Mouse (Mus musculus): Measurements from ENCODE around the gene Ddhd1. TPM values are rescaled to one million over a fixed set of nuclear protein-coding genes. Genes with fewer than 3 reads are reported as not detected.

Ddhd1 gene
- 17.8 and 18.6 TPM in 2 replicates for polyA plus RNA-seq (2015; fragmentation: Nextera tagmentation; extraction: Ambion mirVana)

DNA sequence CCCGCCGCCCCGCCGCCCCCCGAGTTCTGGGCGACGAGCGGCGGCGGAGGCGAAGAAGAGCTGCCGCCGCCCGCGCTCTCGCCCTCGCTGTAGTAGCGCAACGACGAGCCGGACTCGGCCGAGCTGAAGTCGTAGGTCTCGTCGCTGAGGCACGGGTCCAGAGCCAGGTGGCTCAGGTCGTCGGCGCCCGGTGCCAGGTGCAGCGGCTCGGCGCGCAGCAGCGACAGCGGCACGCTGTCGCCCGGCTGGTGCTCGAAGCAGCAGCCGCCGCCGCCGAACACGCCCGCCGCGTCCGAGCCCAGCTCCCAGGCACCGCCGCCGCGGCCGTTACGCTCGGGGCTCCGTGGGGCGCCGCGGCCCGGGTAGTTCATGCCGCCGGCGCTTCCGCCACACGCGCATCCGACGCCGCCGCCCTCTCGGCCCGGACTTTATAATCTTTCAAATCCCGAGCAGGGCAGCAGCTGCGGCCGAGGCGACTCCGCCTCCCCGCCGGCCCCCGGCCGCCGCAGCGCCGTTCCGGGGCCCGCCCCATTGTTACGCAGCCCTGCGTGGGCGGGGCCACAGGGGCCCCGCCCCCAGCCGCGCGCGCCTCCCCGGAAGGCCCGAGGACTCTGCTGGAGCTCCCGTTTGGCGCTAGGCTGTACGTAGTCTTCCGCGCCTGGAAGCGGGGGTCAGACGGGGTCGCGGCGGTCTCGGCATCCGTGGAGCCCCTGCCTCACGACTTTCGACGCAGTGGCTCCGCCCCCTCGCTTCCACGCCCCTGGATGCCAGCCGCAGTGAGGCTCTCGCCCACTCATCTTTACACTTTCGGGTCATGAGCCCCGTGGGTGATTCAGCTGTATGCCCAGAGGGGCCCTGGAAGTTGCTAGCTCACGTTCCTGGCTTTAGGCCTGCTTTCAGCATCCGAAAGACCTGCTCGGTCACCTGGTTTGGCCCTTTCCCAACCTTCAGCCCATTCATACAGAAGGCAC is at the start of gene Ddhd1:
Gene Ddhd1, minus strand, starts transcription at position 503 of the 971 bp plus-strand sequence.
- peaks cover 24% of the 10 kb centered on the region for H3K4me1 ChIP-seq (ENCODE audit: control insufficient read depth, insufficient read depth, low read depth, low read length)
- H3K27ac ChIP-seq (ENCODE audit: low read depth, low read length): peak within 1 kb of the TSS; percentile 92
- no peaks in the 10 kb centered on the region for H3K36me3 ChIP-seq (ENCODE audit: control insufficient read depth, insufficient read depth, low read length)
- H3K27me3 ChIP-seq (replicated peaks; ENCODE audit: control insufficient read depth, insufficient read depth, low read length): no peaks in the 10 kb centered on the region
- peak; percentile 94 for ATAC-seq
- peak within 1 kb of the TSS; percentile 93 for H3K9ac ChIP-seq (ENCODE audit: low read depth, low read length)
- H3K4me3 ChIP-seq (ENCODE audit: low read length): peak within 1 kb of the TSS; percentile 85
- under 1% methylated on average over 106 of the region's 123 CpGs for WGBS
- peak within 1 kb of the TSS; percentile 67 for H3K4me2 ChIP-seq (ENCODE audit: low read length)
- no peaks in the 10 kb centered on the region for H3K9me3 ChIP-seq (ENCODE audit: control insufficient read depth, low read length)

DNA sequence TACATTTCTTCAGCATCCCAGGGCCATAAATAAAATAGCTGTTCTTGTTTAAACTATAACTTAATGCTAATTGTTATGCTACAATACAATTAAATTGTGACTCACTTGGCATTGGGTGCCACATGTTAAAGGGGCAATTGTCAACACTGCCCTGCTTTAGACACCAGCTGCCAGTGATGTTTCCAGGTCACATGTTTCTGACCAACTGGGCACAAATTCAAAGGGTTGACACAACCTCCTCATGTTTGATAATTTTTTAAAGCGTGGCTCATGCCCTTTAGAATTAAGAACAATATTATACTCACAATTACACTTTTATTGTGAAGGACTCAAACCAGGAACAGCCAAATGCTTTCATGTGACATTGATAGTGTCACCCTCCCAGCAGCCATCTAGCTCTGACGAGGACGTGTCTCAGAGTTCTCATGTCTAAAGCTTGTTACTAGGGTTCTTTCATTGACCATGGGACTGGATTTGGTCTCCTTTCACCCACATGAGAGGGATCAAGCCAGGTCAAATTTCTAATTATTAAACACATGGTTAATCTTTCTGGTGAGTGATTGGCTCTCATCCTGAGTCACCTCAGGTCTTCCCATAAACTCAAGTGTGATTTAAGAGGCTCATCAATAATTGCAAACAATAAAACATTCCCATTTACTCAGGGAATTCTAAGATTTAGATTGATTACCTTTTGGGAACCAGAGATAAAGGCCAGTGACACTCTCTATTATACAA is 49.4 kb upstream of the Ddhd1 start:
- Histone ChIP-seq H3K27me3 (replicated peaks; ENCODE audit: control insufficient read depth, insufficient read depth, low read length) (no peaks in the 10 kb centered on the region), H3K36me3 (ENCODE audit: control insufficient read depth, insufficient read depth, low read length) (no peaks in the 10 kb centered on the region), H3K4me1 (ENCODE audit: control insufficient read depth, insufficient read depth, low read depth, low read length) (no peaks in the 10 kb centered on the region), H3K9me3 (ENCODE audit: control insufficient read depth, low read length) (0 out of 2 replicates have a peak, but pooled peaks cover 3% of the 10 kb centered on the region), H3K4me3 (ENCODE audit: low read length) (no peak overlapping the region), H3K9ac (ENCODE audit: low read depth, low read length) (no peak overlapping the region), H3K27ac (ENCODE audit: low read depth, low read length) (no peak overlapping the region), H3K4me2 (ENCODE audit: low read length) (no peak overlapping the region)
- ATAC-seq: no peak
- WGBS: 53% methylated on average over 3 of the region's 3 CpGs

DNA sequence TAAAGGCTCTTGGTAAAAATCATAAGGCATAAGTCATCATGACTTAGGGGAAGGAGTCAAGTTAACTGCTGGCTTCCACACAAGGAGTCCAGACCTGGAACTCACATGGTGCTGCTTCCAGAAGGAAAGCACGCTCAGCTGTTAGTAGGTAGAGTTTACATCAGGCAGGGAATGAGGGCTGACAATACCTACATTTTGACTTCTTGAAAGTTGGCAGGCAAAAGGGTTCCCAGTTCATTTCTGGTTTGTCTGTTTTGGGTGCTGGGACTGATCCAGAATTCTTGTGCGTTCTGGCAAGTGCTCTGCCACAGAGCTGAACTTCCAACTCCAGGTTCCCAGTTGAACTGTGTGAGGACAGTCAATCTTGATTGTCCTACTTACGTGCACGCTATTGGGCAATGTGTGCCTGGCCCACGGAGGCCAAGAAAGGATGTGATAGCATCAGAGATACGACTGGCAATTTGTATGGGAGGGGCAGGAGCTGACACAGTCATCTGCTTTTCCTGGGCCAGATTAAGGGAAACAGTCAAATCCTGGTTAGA is 42.2 kb upstream of the Ddhd1 start:
- H3K4me3 ChIP-seq (ENCODE audit: low read length): no peak overlapping the region
- H3K27me3 ChIP-seq (replicated peaks; ENCODE audit: control insufficient read depth, insufficient read depth, low read length): no peaks in the 10 kb centered on the region
- H3K4me2 ChIP-seq (ENCODE audit: low read length): no peak overlapping the region
- no peak overlapping the region for H3K27ac ChIP-seq (ENCODE audit: low read depth, low read length)
- no peaks in the 10 kb centered on the region for H3K36me3 ChIP-seq (ENCODE audit: control insufficient read depth, insufficient read depth, low read length)
- H3K4me1 ChIP-seq (ENCODE audit: control insufficient read depth, insufficient read depth, low read depth, low read length): no peaks in the 10 kb centered on the region
- no peak overlapping the region for H3K9ac ChIP-seq (ENCODE audit: low read depth, low read length)
- 0 out of 2 replicates have a peak, but pooled peaks cover 3% of the 10 kb centered on the region for H3K9me3 ChIP-seq (ENCODE audit: control insufficient read depth, low read length)
- WGBS: 83% methylated on average over 6 of the region's 6 CpGs
- ATAC-seq: no peak

GRCm38 (mm10) chr14:45698867-45699266 is 40.9 kb upstream of the Ddhd1 start:
- Histone ChIP-seq H3K4me3 (ENCODE audit: low read length) (no peak overlapping the region), H3K36me3 (ENCODE audit: control insufficient read depth, insufficient read depth, low read length) (no peaks in the 10 kb centered on the region), H3K4me1 (ENCODE audit: control insufficient read depth, insufficient read depth, low read depth, low read length) (no peaks in the 10 kb centered on the region), H3K27ac (ENCODE audit: low read depth, low read length) (no peak overlapping the region), H3K27me3 (replicated peaks; ENCODE audit: control insufficient read depth, insufficient read depth, low read length) (no peaks in the 10 kb centered on the region), H3K9ac (ENCODE audit: low read depth, low read length) (no peak overlapping the region), H3K4me2 (ENCODE audit: low read length) (no peak overlapping the region), H3K9me3 (ENCODE audit: control insufficient read depth, low read length) (0 out of 2 replicates have a peak, but pooled peaks cover under 1% of the 10 kb centered on the region)
- no peak for ATAC-seq
- 65% methylated on average over 3 of the region's 3 CpGs for WGBS

- Histone ChIP-seq H3K9me3 (ENCODE audit: control insufficient read depth, low read length) (no peaks in the 10 kb centered on the region), H3K27ac (ENCODE audit: low read depth, low read length) (no peak overlapping the region), H3K4me2 (ENCODE audit: low read length) (no peak overlapping the region), H3K9ac (ENCODE audit: low read depth, low read length) (no peak overlapping the region), H3K36me3 (ENCODE audit: control insufficient read depth, insufficient read depth, low read length) (no peaks in the 10 kb centered on the region), H3K4me3 (ENCODE audit: low read length) (no peak overlapping the region), H3K27me3 (replicated peaks; ENCODE audit: control insufficient read depth, insufficient read depth, low read length) (no peaks in the 10 kb centered on the region), H3K4me1 (ENCODE audit: control insufficient read depth, insufficient read depth, low read depth, low read length) (no peaks in the 10 kb centered on the region)
- WGBS: 98% methylated on average over 2 of the region's 2 CpGs
- no peak for ATAC-seq
Observed at GRCm38 (mm10) chr14:45696098-45696497, 38.2 kb upstream of the Ddhd1 start.

DNA sequence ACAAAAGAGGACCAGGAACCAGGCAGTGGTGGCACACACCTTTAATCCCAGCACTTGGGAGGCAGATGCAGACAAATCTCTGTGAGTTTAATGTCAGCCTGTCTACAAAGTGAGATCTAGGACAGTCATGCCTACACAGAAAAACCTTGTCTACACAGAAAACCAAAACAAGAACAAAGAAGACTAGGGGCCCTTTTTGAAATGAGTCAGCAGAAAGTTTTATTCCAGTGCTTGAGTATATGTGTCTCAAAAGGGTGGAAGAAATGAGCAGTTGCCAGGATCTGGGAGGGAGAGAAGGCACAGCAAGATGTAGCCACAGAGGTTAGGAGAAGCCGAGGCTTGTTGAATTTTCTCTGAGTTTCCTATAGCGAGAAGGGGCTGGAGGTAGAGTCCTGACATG is 35.9 kb upstream of the Ddhd1 start:
- H3K36me3 ChIP-seq (ENCODE audit: control insufficient read depth, insufficient read depth, low read length): no peaks in the 10 kb centered on the region
- peaks cover 4% of the 10 kb centered on the region for H3K4me1 ChIP-seq (ENCODE audit: control insufficient read depth, insufficient read depth, low read depth, low read length)
- no peak overlapping the region for H3K4me3 ChIP-seq (ENCODE audit: low read length)
- H3K4me2 ChIP-seq (ENCODE audit: low read length): no peak overlapping the region
- H3K27ac ChIP-seq (ENCODE audit: low read depth, low read length): no peak overlapping the region
- 79% methylated on average over 2 of the region's 2 CpGs for WGBS
- H3K9me3 ChIP-seq (ENCODE audit: control insufficient read depth, low read length): no peaks in the 10 kb centered on the region
- no peaks in the 10 kb centered on the region for H3K27me3 ChIP-seq (replicated peaks; ENCODE audit: control insufficient read depth, insufficient read depth, low read length)
- no peak overlapping the region for H3K9ac ChIP-seq (ENCODE audit: low read depth, low read length)
- no peak for ATAC-seq

DNA sequence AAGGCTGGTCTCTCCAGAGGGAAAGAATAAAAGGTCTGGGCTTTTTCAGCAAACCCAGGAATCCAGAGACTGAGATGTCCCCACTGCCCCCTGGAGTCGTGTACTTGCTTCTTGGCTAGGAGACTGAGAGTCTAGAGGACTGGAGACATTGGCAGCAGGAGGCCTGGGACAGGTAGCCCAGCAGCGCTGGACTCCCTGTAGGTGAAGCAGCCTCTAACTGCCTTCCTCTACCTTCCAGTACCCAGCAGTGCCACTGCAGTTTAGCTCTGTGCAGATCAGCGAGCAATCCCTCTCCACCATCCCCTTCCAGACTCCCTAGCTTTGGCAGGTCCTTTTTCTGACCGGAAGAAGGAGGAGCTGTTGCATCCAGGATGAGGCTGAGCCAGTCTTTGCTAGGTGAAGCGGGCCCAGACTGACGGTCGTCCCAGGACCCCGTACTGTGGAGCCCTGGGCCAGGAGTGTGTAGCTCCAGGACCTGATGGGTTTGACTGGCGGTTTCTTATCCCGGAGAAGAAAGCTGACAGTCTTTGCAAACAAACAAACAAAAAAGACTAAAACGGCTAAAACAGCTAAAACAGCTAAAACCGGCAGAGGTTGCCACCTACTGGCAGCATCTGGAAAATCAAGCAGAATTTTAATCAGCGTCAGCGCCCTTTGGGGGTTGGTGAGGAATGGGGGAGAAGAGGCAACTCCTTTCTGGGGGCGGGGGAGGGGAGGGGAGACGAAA is 32.7 kb upstream of the Ddhd1 start:
- ATAC-seq: peak; percentile 97
- H3K27ac ChIP-seq (ENCODE audit: low read depth, low read length): peak overlapping the region; percentile 65
- peak overlapping the region; percentile 71 for H3K4me2 ChIP-seq (ENCODE audit: low read length)
- peak overlapping the region; percentile 56 for H3K4me3 ChIP-seq (ENCODE audit: low read length)
- H3K4me1 ChIP-seq (ENCODE audit: control insufficient read depth, insufficient read depth, low read depth, low read length): peaks cover 4% of the 10 kb centered on the region
- H3K9ac ChIP-seq (ENCODE audit: low read depth, low read length): peak overlapping the region; percentile 74
- no peaks in the 10 kb centered on the region for H3K36me3 ChIP-seq (ENCODE audit: control insufficient read depth, insufficient read depth, low read length)
- no peaks in the 10 kb centered on the region for H3K27me3 ChIP-seq (replicated peaks; ENCODE audit: control insufficient read depth, insufficient read depth, low read length)
- WGBS: under 1% methylated on average over 16 of the region's 16 CpGs
- H3K9me3 ChIP-seq (ENCODE audit: control insufficient read depth, low read length): no peaks in the 10 kb centered on the region

GRCm38 (mm10) chr14:45685313-45685712 is 27.4 kb upstream of the Ddhd1 start:
- Histone ChIP-seq H3K9me3 (ENCODE audit: control insufficient read depth, low read length) (no peaks in the 10 kb centered on the region), H3K27me3 (replicated peaks; ENCODE audit: control insufficient read depth, insufficient read depth, low read length) (no peaks in the 10 kb centered on the region), H3K4me1 (ENCODE audit: control insufficient read depth, insufficient read depth, low read depth, low read length) (peaks cover under 1% of the 10 kb centered on the region; the same call in 1 of the 2 replicates), H3K36me3 (ENCODE audit: control insufficient read depth, insufficient read depth, low read length) (no peaks in the 10 kb centered on the region), H3K27ac (ENCODE audit: low read depth, low read length) (no peak overlapping the region), H3K4me3 (ENCODE audit: low read length) (no peak overlapping the region), H3K9ac (ENCODE audit: low read depth, low read length) (no peak overlapping the region), H3K4me2 (ENCODE audit: low read length) (no peak overlapping the region)
- 70% methylated on average over 2 of the region's 2 CpGs for WGBS
- no peak for ATAC-seq
